In the genomic region with DNA sequence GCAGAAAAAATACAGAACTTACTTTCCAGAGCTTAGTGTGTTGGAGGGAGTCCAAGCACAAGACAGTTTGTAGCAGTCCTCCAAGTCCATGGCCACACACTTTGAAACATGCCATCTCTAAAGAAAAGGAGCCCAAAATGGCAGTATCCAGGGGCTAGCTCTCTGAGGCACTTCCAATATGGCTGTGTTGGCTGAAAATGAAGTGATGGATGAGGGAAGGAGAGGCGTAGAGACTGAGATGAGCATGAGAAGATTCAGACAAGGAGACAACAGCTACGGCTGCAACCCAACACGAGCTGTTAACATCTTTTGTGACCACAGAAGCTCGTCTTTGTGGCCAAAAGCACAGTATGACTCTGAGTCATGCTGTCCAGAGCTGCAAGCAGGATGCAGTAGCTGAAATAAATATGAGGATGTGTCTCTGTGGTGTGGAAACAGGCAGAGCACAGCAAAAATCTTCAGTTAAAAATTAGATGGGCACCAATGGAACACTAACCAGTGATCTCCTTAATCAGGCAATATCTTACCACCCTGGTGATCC, we compare ENCODE assay signal across 20 mouse cellular contexts. TPM values are rescaled to one million over a fixed set of nuclear protein-coding genes. Genes with fewer than 3 reads are reported as not detected.
DNase-seq lines count a peak whose midpoint lies in the region; TF ChIP-seq lines count a peak whose summit lies in the region.
"Had no signal": no experiment of that assay in that cellular context is flagged by ENCODE, and none has a peak within 500 bp of the region (broad histone marks: within the 10 kb centered on the region; RNA-seq: fewer than 3 reads in every experiment).

No protein-coding gene starts in this region.

- H3K27ac ChIP-seq in left cerebral cortex, adult 2 months, result peak overlapping the region; percentile 52; the same call in 1 of the 2 replicates
- H3K27ac ChIP-seq: embryonic facial prominence, embryonic 12.5 days; hindbrain, embryonic 15.5 days had no signal

- no peak for DNase-seq in left cerebral cortex, adult 2 months (ENCODE audit: extremely low spot score in 1 of 2, low spot score in 2 of 2)
- no peak for DNase-seq in left cerebral cortex, adult 9 months (ENCODE audit: low spot score in 2 of 2)
- DNase-seq in 3T3-L1 (ENCODE audit: low read depth, low spot score), result peak; percentile 91
- peak; percentile 38 for DNase-seq in Muller cell, postnatal 12 days (ENCODE audit: inconsistent ontology term)
- peak; percentile 35 for DNase-seq in brain, adult 2 months (ENCODE audit: low read depth, low spot score)
- no peak for DNase-seq in layer of hippocampus, adult 18-20 months (ENCODE audit: low spot score in 2 of 2)
- DNase-seq in cerebellum, adult 11 months, result no peak
- no peak for DNase-seq in layer of hippocampus, adult 9-11 months
- DNase-seq: adrenal gland, adult 2 months; adrenal gland, postnatal 25 days; cerebellum, adult 11-12 months; cerebellum, adult 9-10 months; cerebellum, postnatal 25 days; gastrocnemius, postnatal 25 days; heart, postnatal 10 days; kidney, adult 2 months had no signal

- intact Hi-C loops in left cerebral cortex, adult 2 months (cut with DNase I), result no loop called here

- TF ChIP-seq CTCF in left cerebral cortex, adult 2 months (IDR thresholded peaks at IDR 0.05), result no peak

- no peak overlapping the region for H3K4me3 ChIP-seq in left cerebral cortex, adult 2 months
- H3K4me3 ChIP-seq: embryonic facial prominence, embryonic 12.5 days; hindbrain, embryonic 15.5 days had no signal

RNA-seq across cellular contexts. Expression of a gene that starts 27.0 kb away (rescaled TPM):
- total RNA-seq in left cerebral cortex, adult 2 months (2021), result 1 to 10 TPM; 4.8 to 6.7 TPM
- total RNA-seq in layer of hippocampus, adult 18-20 months (2021), result 1 to 10 TPM; 1.4 to 1.5 TPM
- total RNA-seq: CH12.LX; granulocyte monocyte progenitor cell, adult 5-6 weeks had no signal

Comparison
In these comparisons a context has a peak if more than half of its experiments do, and no peak if none do; other contexts are left out.
1. DNase-seq: peak in 3T3-L1 (single experiment), Muller cell, postnatal 12 days (single experiment) and brain, adult 2 months (single experiment); none in left cerebral cortex, adult 2 months (0 of 2), left cerebral cortex, adult 9 months (0 of 2), layer of hippocampus, adult 18-20 months (0 of 2), cerebellum, adult 11 months (single experiment) and layer of hippocampus, adult 9-11 months (single experiment).